Mouse (Mus musculus): ENCODE measurements at regions not wholly inside any gene's neighbourhood (a gene's known extent, or its start where the extent isn't known, plus 50 kb on each side); places are given as distances from the start of the nearest gene placed in this dataset.

- DNase-seq (ENCODE audit: low spot score in 2 of 2), result peak; percentile 2 to 34
These were observed 226.9 kb downstream of the Ar start for GRCm38 (mm10) chrX:98375437-98375836.

DNA sequence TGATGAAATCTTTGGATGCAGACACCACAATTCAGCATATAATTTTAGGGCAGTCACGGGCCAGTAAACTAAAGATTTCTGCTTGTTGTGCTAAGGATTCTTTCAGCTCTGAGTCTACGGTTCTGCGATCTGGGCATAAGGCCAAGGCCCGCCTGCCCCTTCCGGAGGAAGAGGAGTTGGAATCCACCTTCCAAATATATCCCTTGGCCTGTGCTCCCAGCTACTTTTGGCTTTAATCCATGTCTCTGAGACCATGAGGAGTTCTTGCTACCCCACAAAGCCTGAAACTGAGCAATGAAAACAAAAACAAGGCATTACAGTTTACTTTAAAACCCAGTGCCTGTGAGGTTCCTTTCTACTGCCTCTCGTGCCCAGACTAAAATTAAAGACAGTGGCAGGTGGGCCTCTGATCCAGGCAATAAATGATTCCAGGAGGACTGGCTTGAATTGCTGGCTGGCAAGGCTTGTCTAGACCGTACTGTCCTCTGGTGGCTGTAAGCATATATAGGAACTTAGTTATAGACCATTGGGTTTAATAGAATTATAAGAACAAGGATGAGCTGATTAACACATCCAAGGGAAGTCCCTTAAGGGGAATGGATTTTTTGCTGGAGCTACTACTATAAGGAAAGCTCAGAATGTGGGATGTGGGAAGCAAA, 231.8 kb downstream of the Ar start:
- DNase-seq (ENCODE audit: low spot score in 2 of 2), result peak; percentile 30 to 56

- no peak for DNase-seq (ENCODE audit: low spot score in 2 of 2)
These were observed 235.4 kb downstream of the Ar start for GRCm38 (mm10) chrX:98384017-98384416.

GRCm38 (mm10) chrX:98392376-98392775, 243.8 kb downstream of the Ar start:
- no peak for DNase-seq (ENCODE audit: low spot score in 2 of 2)

DNA sequence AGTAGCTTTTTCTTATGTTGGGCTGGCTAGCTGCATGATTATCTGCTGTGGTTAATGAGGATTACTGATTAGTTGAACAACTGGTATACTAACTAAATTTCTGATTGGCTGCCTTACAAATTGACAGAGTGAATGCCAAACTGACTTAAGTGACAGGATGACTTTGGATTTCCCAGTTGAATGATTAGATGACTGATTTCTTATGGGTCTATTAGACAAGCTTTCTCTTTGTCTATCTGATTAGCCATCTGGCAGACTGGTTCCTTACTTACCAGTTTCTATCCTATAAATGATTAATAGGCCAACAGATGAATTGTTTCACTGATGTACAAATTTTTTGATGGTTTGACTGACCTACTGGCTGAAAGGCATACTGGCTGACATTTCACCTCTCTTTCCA, 260.5 kb downstream of the Ar start:
- no peak for DNase-seq (ENCODE audit: low spot score in 2 of 2)

DNA sequence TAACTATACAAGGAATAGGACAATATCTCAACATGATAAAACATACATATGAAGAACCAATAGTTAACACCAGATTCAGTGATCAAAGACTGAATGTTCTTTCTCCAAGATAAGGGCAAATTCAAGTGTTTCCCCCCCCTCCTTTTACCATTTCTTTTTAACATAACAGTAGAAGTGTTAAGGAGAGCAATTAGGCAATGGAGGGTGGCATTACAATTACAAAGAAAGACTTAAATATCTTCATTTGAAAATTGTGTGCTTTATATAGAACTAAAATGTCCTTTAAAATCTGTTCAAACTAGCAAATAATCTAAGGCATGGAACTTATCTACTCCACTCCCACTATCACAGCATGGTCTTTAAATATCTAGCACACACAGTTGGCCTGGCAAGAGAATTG, 270.9 kb downstream of the Ar start:
- DNase-seq (ENCODE audit: low spot score in 2 of 2), result no peak

DNA sequence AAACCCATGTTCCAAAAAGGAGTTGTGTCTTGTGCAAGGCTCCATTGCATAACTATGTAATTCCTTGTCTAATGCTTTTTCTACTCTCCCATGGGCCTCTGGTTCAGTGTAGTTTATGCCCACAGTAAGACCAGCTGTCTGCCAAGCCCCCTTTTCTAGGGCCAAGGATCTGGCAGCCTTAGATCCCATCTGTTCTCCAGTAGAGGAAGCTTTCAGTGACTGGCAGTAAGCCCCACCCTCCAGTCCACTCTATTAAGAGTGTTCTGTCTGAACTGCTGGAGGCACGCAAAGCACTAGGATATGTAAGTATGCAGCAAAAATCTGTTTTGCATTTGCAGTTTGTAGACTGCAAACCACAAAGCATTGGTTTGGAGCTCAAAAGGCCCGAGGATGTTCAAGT, 303.5 kb downstream of the Ar start:
- DNase-seq (ENCODE audit: low spot score in 2 of 2), result peak in 1 of 2 experiments; percentile 1

DNA sequence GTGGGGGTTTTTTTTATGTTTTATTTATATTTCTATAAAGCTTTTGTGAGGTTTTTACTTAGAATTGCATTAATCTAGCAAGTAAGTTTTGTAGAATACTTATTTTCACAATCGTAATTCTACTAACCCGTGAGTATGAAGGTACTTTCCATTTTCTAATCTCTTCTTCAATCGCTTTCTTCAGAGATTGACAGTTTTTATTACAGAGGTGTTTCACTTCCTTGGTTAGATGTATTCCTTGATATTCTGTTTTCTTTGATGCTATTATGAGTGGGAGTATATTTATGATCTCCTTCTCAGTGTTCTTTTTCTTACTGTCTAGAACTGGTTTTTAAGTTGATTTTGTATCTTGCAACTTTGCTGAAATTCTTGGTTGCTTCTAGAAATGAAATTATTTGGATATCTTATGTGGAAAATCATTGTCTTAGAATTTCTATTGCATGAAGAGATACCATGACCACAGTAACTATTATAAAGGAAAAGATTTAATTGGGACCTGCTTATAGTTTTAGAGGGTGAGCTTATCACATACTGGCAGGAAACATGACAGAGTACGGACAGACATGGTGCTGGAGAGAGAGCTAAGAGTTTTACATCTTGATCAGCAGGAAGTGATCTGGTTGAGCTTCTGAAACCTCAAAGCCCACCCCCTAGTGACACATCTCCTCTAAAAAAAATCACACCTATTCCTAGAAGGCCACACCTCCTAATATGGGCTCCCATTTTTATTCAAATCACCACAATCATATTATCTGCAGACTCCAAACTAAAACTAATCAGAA, 328.1 kb downstream of the Ar start:
- DNase-seq (ENCODE audit: low spot score in 2 of 2), result no peak

Measured in gastrocnemius, adult 8-10 months (tissue).